Mouse (Mus musculus): Measurements from ENCODE around the gene Wdr47. TPM values are rescaled to one million over a fixed set of nuclear protein-coding genes. Genes with fewer than 3 reads are reported as not detected.

Wdr47 gene
- total RNA-seq, 2 experiments from 2014 or later: 1.3 TPM; not detected in 1

Other genes with a start within 250 kb of the Wdr47 start
- not detected in 2 replicates for gene Mybphl, start 226.4 kb upstream of the Wdr47 start, total RNA-seq (2015; ENCODE audit: low replicate concordance)
- gene Mybphl, start 226.4 kb upstream of the Wdr47 start, total RNA-seq (2017; ENCODE audit: low replicate concordance): not detected in 2 replicates
- 42.2 and 46.9 TPM in 2 replicates for gene Psrc1, start 207.4 kb upstream of the Wdr47 start, total RNA-seq (2015; ENCODE audit: low replicate concordance)
- 58.9 and 59.7 TPM in 2 replicates for gene Psrc1, start 207.4 kb upstream of the Wdr47 start, total RNA-seq (2017; ENCODE audit: low replicate concordance)
- 0.84 and 1.1 TPM in 2 replicates for gene Celsr2, start 175.7 kb upstream of the Wdr47 start, total RNA-seq (2015; ENCODE audit: low replicate concordance)
- 1.0 TPM in 1 of 2 replicates, not detected in the other for gene Celsr2, start 175.7 kb upstream of the Wdr47 start, total RNA-seq (2017; ENCODE audit: low replicate concordance)
- 27.4 and 30.6 TPM in 2 replicates for gene Sars, start 146.1 kb upstream of the Wdr47 start, total RNA-seq (2015; ENCODE audit: low replicate concordance)
- gene Sars, start 146.1 kb upstream of the Wdr47 start, total RNA-seq (2017; ENCODE audit: low replicate concordance): 107 and 211 TPM in 2 replicates
- not detected in 2 replicates for gene 1700013F07Rik, start 57.1 kb upstream of the Wdr47 start, total RNA-seq (2015; ENCODE audit: low replicate concordance)
- not detected in 2 replicates for gene 1700013F07Rik, start 57.1 kb upstream of the Wdr47 start, total RNA-seq (2017; ENCODE audit: low replicate concordance)
- gene 5330417C22Rik, start 54.7 kb upstream of the Wdr47 start, total RNA-seq (2015; ENCODE audit: low replicate concordance): not detected in 2 replicates
- not detected in 2 replicates for gene 5330417C22Rik, start 54.7 kb upstream of the Wdr47 start, total RNA-seq (2017; ENCODE audit: low replicate concordance)
- 9.7 and 13.0 TPM in 2 replicates for gene Tmem167b, start 28.8 kb upstream of the Wdr47 start, total RNA-seq (2015; ENCODE audit: low replicate concordance)
- gene Tmem167b, start 28.8 kb upstream of the Wdr47 start, total RNA-seq (2017; ENCODE audit: low replicate concordance): 27.0 and 27.8 TPM in 2 replicates
- 1.7 and 7.6 TPM in 2 replicates for gene Taf13, start 19.6 kb upstream of the Wdr47 start, total RNA-seq (2015; ENCODE audit: low replicate concordance)
- gene Taf13, start 19.6 kb upstream of the Wdr47 start, total RNA-seq (2017; ENCODE audit: low replicate concordance): 4.1 and 5.1 TPM in 2 replicates
- 11.2 and 22.2 TPM in 2 replicates for gene Clcc1, start 62.6 kb downstream of the Wdr47 start, total RNA-seq (2015; ENCODE audit: low replicate concordance)
- gene Clcc1, start 62.6 kb downstream of the Wdr47 start, total RNA-seq (2017; ENCODE audit: low replicate concordance): 57.4 and 62.3 TPM in 2 replicates
- 207 and 218 TPM in 2 replicates for gene Gpsm2, start 131.0 kb downstream of the Wdr47 start, total RNA-seq (2015; ENCODE audit: low replicate concordance)
- gene Gpsm2, start 131.0 kb downstream of the Wdr47 start, total RNA-seq (2017; ENCODE audit: low replicate concordance): 236 and 282 TPM in 2 replicates
- gene Aknad1, start 148.4 kb downstream of the Wdr47 start, total RNA-seq (2015; ENCODE audit: low replicate concordance): 0.42 and 1.1 TPM in 2 replicates
- 4.7 TPM in 1 of 2 replicates, not detected in the other for gene Aknad1, start 148.4 kb downstream of the Wdr47 start, total RNA-seq (2017; ENCODE audit: low replicate concordance)
- 32.8 and 49.9 TPM in 2 replicates for gene Stxbp3, start 249.2 kb downstream of the Wdr47 start, total RNA-seq (2015; ENCODE audit: low replicate concordance)
- 33.5 and 51.2 TPM in 2 replicates for gene Stxbp3, start 249.2 kb downstream of the Wdr47 start, total RNA-seq (2017; ENCODE audit: low replicate concordance)